Comparison of ENCODE assay signal across 13 mouse cellular contexts in genomic region chr10:95762632-95763031, GRCm38 (mm10).
DNase-seq lines count a peak whose midpoint lies in the region; ATAC-seq and TF ChIP-seq lines count a peak whose summit lies in the region.
"Had no signal": no experiment of that assay in that cellular context is flagged by ENCODE, and none has a peak within 500 bp of the region (broad histone marks: within the 10 kb centered on the region; RNA-seq: fewer than 3 reads in every experiment).

No protein-coding gene starts in this region.

- no peak for TF ChIP-seq POLR2A in small intestine, adult 2 months (IDR thresholded peaks at IDR 0.05; ENCODE audit: low read depth, low read length)

- no peaks in the 10 kb centered on the region for H3K36me3 ChIP-seq in lung, postnatal 0 days (ENCODE audit: insufficient read depth, low read length)
- no peaks in the 10 kb centered on the region for H3K36me3 ChIP-seq in small intestine, adult 2 months (ENCODE audit: control insufficient read depth, insufficient read depth, low read length)
- H3K36me3 ChIP-seq in midbrain, embryonic 11.5 days (ENCODE audit: control insufficient read depth, insufficient read depth, low read length), result no peaks in the 10 kb centered on the region
- H3K36me3 ChIP-seq: heart, embryonic 15.5 days; limb, embryonic 15.5 days; stomach, embryonic 15.5 days had no signal

- no peaks in the 10 kb centered on the region for H3K27me3 ChIP-seq in lung, postnatal 0 days (replicated peaks; ENCODE audit: insufficient read depth, low read length)
- H3K27me3 ChIP-seq in small intestine, adult 2 months (ENCODE audit: control insufficient read depth, insufficient read depth, low read length), result no peaks in the 10 kb centered on the region
- no peaks in the 10 kb centered on the region for H3K27me3 ChIP-seq in midbrain, embryonic 11.5 days (ENCODE audit: control insufficient read depth, insufficient read depth, low read length)
- H3K27me3 ChIP-seq: heart, embryonic 15.5 days; limb, embryonic 15.5 days; stomach, embryonic 15.5 days had no signal

- peak; percentile 79 for ATAC-seq in lung, postnatal 0 days
- no peak for ATAC-seq in midbrain, embryonic 11.5 days (ENCODE audit: low FRiP score)

- no peak overlapping the region for H3K4me3 ChIP-seq in lung, postnatal 0 days (ENCODE audit: low read depth, low read length)
- no peak overlapping the region for H3K4me3 ChIP-seq in brown adipose tissue, adult 24 weeks (ENCODE audit: insufficient read depth, low read depth, low read length)
- H3K4me3 ChIP-seq in small intestine, adult 2 months (ENCODE audit: low read depth, low read length), result no peak overlapping the region
- no peak overlapping the region for H3K4me3 ChIP-seq in midbrain, embryonic 11.5 days (ENCODE audit: low read depth, low read length)
- H3K4me3 ChIP-seq: heart, embryonic 15.5 days; limb, embryonic 15.5 days; stomach, embryonic 15.5 days had no signal

- peak; percentile 66 for DNase-seq in lung, postnatal 0 days (ENCODE audit: low spot score)
- DNase-seq in lung, postnatal 14 days, result no peak
- DNase-seq in kidney, adult 8-10 months, result peak; percentile 35 to 53
- DNase-seq in T-cell, adult 2 months (ENCODE audit: low spot score), result no peak
- no peak for DNase-seq in midbrain, embryonic 11.5 days (ENCODE audit: low spot score, missing footprints)
- no peak for DNase-seq in cerebellum, adult 18-20 months
- DNase-seq: cerebellum, postnatal 25 days; midbrain, embryonic 14.5 days had no signal

- H3K9me3 ChIP-seq in lung, postnatal 0 days (ENCODE audit: low read length), result no peaks in the 10 kb centered on the region
- no peaks in the 10 kb centered on the region for H3K9me3 ChIP-seq in midbrain, embryonic 11.5 days (ENCODE audit: control insufficient read depth, low read length)
- H3K9me3 ChIP-seq: heart, embryonic 15.5 days; limb, embryonic 15.5 days; stomach, embryonic 15.5 days had no signal

- H3K4me2 ChIP-seq in lung, postnatal 0 days (replicated peaks; ENCODE audit: low read depth, low read length), result no peak overlapping the region
- no peak overlapping the region for H3K4me2 ChIP-seq in midbrain, embryonic 11.5 days
- H3K4me2 ChIP-seq: heart, embryonic 15.5 days; limb, embryonic 15.5 days; stomach, embryonic 15.5 days had no signal

- 25% methylated on average over 8 of the region's 8 CpGs for WGBS in lung, postnatal 0 days
- 16% methylated on average over 8 of the region's 8 CpGs for WGBS in small intestine, adult 2 months
- 83% methylated on average over 8 of the region's 8 CpGs for WGBS in midbrain, embryonic 11.5 days

- no peak for TF ChIP-seq CTCF in lung, postnatal 0 days (IDR thresholded peaks at IDR 0.05)
- no peak for TF ChIP-seq CTCF in small intestine, adult 2 months (IDR thresholded peaks at IDR 0.05; ENCODE audit: extremely low read depth, insufficient read length, insufficient replicate concordance, low read depth, low read length)

- no peak overlapping the region for H3K27ac ChIP-seq in lung, postnatal 0 days (ENCODE audit: low read length)
- H3K27ac ChIP-seq in brown adipose tissue, adult 24 weeks (replicated peaks; ENCODE audit: low read depth, low read length), result peak overlapping the region; percentile 7; the same call in 1 of the 2 replicates
- peak overlapping the region; percentile 91 for H3K27ac ChIP-seq in small intestine, adult 2 months (ENCODE audit: insufficient read depth, low read depth, low read length)
- no peak overlapping the region for H3K27ac ChIP-seq in midbrain, embryonic 11.5 days (ENCODE audit: low read depth, low read length)
- H3K27ac ChIP-seq: heart, embryonic 15.5 days; limb, embryonic 15.5 days; stomach, embryonic 15.5 days had no signal

- no peak overlapping the region for H3K9ac ChIP-seq in lung, postnatal 0 days (replicated peaks; ENCODE audit: low read depth)
- no peak overlapping the region for H3K9ac ChIP-seq in midbrain, embryonic 11.5 days (ENCODE audit: low read length)
- H3K9ac ChIP-seq: heart, embryonic 15.5 days; limb, embryonic 15.5 days; stomach, embryonic 15.5 days had no signal

- H3K4me1 ChIP-seq in lung, postnatal 0 days (ENCODE audit: insufficient read depth, low read depth, low read length), result peaks cover 4% of the 10 kb centered on the region; the same call in 1 of the 2 replicates
- peaks cover 9% of the 10 kb centered on the region; the same call in 1 of the 2 replicates for H3K4me1 ChIP-seq in brown adipose tissue, adult 24 weeks (ENCODE audit: control insufficient read depth, insufficient read depth, insufficient read length, low read length)
- H3K4me1 ChIP-seq in small intestine, adult 2 months (ENCODE audit: control insufficient read depth, insufficient read depth, insufficient read length, low read length), result peaks cover 36% of the 10 kb centered on the region; the same call in 1 of the 2 replicates
- H3K4me1 ChIP-seq in midbrain, embryonic 11.5 days (ENCODE audit: control insufficient read depth, insufficient read depth, low read length), result no peaks in the 10 kb centered on the region
- H3K4me1 ChIP-seq: heart, embryonic 15.5 days; limb, embryonic 15.5 days; stomach, embryonic 15.5 days had no signal

- no peak for TF ChIP-seq EP300 in lung, postnatal 0 days (IDR thresholded peaks at IDR 0.05)

Comparison
In these comparisons a context has a peak if more than half of its experiments do, and no peak if none do; other contexts are left out.
1. DNase-seq: peak in lung, postnatal 0 days (single experiment) and kidney, adult 8-10 months (2 of 2); none in lung, postnatal 14 days (single experiment), T-cell, adult 2 months (single experiment), midbrain, embryonic 11.5 days (single experiment) and cerebellum, adult 18-20 months (0 of 2).
2. H3K27ac ChIP-seq: peak in brown adipose tissue, adult 24 weeks (single experiment) and small intestine, adult 2 months (single experiment); none in lung, postnatal 0 days (single experiment) and midbrain, embryonic 11.5 days (single experiment).